Mouse (Mus musculus): ENCODE results near the gene Fzd2. TPM values are rescaled to one million over a fixed set of nuclear protein-coding genes. Genes with fewer than 3 reads are reported as not detected.

Gene Fzd2
- not detected in 2 replicates for total RNA-seq (2023)

GRCm38 (mm10) chr11:102604010-102604584, at the start of gene Fzd2:
Gene Fzd2 (plus strand): TSS chr11:102604396.

GRCm38 (mm10) chr11:102556031-102556715, 48.0 kb upstream of the Fzd2 start, which contains the start of gene Gpatch8:
Gene Gpatch8 (minus strand): TSS chr11:102556392.

GRCm38 (mm10) chr11:102579165-102580033, 24.8 kb upstream of the Fzd2 start, which contains the start of gene Gm11627:
Gene Gm11627 (minus strand): TSS chr11:102579461.

Other genes with a start within 250 kb of the Fzd2 start
- 3.9 and 13.2 TPM in 2 replicates for gene Slc4a1, start 238.2 kb upstream of the Fzd2 start, total RNA-seq (2023)
- not detected in 2 replicates for gene Rundc3a, start 211.0 kb upstream of the Fzd2 start, total RNA-seq (2023)
- gene Slc25a39, start 196.4 kb upstream of the Fzd2 start, total RNA-seq (2023), result 38.0 and 43.1 TPM in 2 replicates
- 281 and 343 TPM in 2 replicates for gene Grn, start 174.1 kb upstream of the Fzd2 start, total RNA-seq (2023)
- gene Fam171a2, start 156.7 kb upstream of the Fzd2 start, total RNA-seq (2023), result not detected in 2 replicates
- 8.4 and 17.9 TPM in 2 replicates for gene Itga2b, start 134.3 kb upstream of the Fzd2 start, total RNA-seq (2023)
- gene Gpatch8, start 48.0 kb upstream of the Fzd2 start, total RNA-seq (2023), result 28.0 and 36.0 TPM in 2 replicates
- gene Gm11627, start 24.9 kb upstream of the Fzd2 start, total RNA-seq (2023), result not detected in 2 replicates
- gene Meioc, start 59.3 kb downstream of the Fzd2 start, total RNA-seq (2023), result not detected in 2 replicates
- gene Ccdc43, start 93.4 kb downstream of the Fzd2 start, total RNA-seq (2023), result 9.4 and 13.0 TPM in 2 replicates
- 0.45 and 1.1 TPM in 2 replicates for gene Adam11, start 157.0 kb downstream of the Fzd2 start, total RNA-seq (2023)
- not detected in 2 replicates for gene Gjc1, start 215.3 kb downstream of the Fzd2 start, total RNA-seq (2023)
- gene Higd1b, start 231.5 kb downstream of the Fzd2 start, total RNA-seq (2023), result not detected in 2 replicates

Data from neutrophil, adult 65 days (primary cell).